Mouse (Mus musculus) T-cell, adult 2 months (primary cell): Measurements from ENCODE around the gene Rps13.

Experiments used
- DNase-seq: peaks from one replicate; pipeline ENCODE4 v3.0.0; 2022; ENCODE audit warnings: low spot score

Gene Rps13

DNA sequence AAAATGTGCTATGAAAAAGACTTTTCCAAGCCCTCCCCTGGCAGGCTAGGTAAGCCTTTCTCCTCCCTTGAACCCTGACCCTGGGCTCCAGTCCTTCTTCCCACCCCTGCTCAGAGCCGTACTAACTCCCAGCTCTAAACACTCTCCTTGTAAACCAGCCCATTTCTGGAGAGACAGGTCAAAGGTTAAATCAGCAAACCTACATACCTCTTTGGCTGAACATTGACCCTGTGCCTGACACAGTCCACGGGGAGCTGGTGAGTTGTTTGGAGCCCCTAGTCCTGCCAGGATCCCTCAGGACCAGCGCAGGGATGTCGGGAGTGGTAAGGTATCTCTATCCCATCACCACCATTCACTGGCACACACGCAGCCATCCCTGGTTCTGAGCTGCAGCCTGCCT is 41.6 kb downstream of the Rps13 start:
- DNase-seq = no peak

- no peak for DNase-seq
These were observed 43.4 kb downstream of the Rps13 start for GRCm38 (mm10) chr7:116290559-116290958.

DNA sequence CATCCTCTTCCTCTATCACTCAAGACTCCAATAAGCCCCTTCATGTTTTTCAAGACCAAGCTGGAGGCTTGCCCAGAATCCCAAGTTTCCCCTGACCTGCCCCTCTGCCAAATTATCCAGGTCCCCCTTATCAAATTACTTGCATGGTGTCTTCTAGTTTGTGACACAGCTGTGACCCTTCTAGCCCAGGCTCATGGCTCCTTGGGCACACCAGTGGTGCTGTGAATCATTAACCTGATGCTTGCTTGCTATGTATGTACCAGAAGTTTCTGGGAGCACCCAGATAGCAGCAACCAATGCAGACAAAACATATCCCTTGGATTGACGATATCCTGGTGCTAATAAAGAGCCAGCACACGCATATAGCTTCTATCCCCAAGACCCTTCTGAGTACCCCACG is 45.0 kb downstream of the Rps13 start:
- DNase-seq = no peak

- no peak for DNase-seq
These were observed 46.0 kb downstream of the Rps13 start for GRCm38 (mm10) chr7:116287959-116288358.

DNA sequence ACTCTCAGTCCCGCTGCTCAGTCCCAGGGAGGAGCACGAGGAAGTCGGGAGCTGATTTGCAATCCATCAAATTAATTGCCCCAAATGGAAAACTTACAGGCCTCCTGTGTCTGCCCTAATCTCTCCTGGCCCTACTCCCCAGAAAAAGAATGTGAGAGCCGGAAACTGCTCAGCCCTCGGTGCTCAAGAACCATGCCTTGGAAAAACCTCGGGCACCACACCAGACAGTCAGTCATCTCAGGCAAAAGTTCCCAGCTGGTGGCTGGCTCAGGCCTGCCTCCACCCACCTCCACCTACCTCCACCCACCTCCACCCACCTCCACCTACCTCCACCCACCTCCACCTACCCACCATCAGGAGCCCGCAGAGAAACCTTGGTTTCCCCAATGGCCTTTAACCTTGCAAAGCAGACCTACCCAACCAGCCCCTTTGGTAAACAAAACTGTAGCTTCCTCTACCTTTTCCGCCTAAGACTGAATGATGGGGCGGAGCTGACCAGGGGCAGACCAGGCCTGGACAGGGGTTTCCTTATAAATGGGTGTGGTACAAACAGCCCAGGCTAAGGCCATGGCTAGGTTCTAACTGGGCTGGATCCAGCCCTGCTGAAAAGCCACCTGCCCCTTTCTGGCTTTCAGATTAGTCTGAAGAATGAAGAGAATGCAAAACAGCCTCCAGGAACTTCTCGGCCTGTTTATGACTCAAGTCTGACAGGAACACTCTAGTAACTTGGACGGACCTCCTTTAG is 47.2 kb downstream of the Rps13 start:
- DNase-seq = no peak

DNA sequence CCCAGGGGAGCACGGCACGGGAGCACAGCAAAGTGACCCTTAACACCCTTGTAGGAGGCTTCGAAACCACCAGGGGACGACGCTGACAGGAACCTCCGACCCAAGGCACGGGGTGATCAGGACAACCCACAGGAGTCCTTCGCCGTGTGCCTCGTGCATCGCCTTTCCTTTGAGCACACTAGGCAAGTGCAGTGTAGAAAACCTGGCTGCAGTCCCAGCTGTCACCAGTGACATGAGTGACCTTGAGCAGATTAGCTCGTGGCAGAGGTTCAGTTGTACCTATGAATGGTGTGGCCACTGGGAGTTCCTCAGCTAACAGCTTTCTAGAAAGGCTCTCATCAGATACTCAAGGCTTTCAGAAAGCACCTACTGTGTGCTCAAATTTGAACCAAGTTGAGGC is 47.8 kb downstream of the Rps13 start:
- DNase-seq = no peak

DNA sequence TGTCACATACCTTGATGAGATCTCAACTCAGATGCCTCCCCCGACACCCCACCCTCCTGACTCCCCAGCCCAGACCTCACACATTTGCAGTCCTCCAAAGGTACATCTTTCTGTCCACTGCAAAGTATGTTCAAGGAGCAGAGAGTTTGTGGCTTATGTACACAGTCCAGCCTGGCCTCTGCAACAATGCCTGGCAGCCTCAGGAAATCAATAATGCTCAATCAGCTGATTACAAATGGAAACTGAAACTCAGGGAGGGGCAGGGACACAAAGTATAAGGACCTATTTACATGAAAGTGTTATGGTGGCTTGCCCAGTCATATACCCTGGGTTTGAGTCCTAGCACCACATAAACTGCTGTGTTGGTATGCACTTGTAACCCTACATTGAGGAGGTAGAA is 48.8 kb downstream of the Rps13 start:
- no peak for DNase-seq

DNA sequence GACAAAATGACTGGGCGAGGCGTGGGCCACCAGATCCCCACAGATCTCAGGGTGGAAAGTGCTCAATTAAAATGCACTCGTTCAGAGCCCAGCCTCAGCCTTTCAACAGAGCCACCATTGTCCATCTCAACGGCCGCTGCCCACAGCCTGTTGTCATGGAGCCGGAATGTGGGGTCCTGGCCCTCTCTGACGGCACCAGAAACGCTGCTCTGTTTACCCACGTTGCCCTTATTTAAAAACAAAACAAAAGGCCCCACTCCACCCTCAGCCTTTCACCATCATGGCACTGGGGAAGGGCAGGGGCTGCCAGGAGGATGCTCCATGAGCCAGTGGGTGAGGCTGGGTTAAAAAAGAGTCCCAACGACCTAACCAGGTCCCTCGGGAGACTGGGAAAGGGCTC is 51.2 kb downstream of the Rps13 start:
- DNase-seq = no peak
